Mouse (Mus musculus): ENCODE results near the gene Nat8f1. TPM values are rescaled to one million over a fixed set of nuclear protein-coding genes. Genes with fewer than 3 reads are reported as not detected.
"Not testable (repeated sequence)": the region's sequence is repeated elsewhere in the genome, so short reads cannot be mapped to it uniquely, and the experiment has no call there.

Gene Nat8f1
- not detected in 2 replicates for polyA plus RNA-seq (2012; ENCODE audit: insufficient read depth, insufficient read length, low replicate concordance, missing spikeins)

- TF ChIP-seq POLR2A (IDR thresholded peaks at IDR 0.05; ENCODE audit: insufficient read depth, low read depth, low read length) (peak; percentile 43; the same call in 1 of the 2 replicates), CTCF (IDR thresholded peaks at IDR 0.05; ENCODE audit: insufficient read depth, low read depth, low read length) (peak; percentile 77)
- peak within 1 kb of the TSS; percentile 73 for H3K4me3 ChIP-seq (ENCODE audit: insufficient read depth, low read depth, low read length)
- not testable (repeated sequence) for H3K4me1 ChIP-seq (ENCODE audit: control insufficient read depth, insufficient read depth, low read length)
- WGBS, result under 1% methylated on average over 61 of the region's 61 CpGs
- H3K27ac ChIP-seq (ENCODE audit: insufficient read depth, low read depth, low read length), result peak within 1 kb of the TSS; percentile 84
Observed at GRCm38 (mm10) chr6:85915539-85916513, at the start of gene Nat8f1. TSS of gene Nat8f1 (minus strand) at chr6:85915687.

- TF ChIP-seq CTCF (IDR thresholded peaks at IDR 0.05; ENCODE audit: insufficient read depth, low read depth, low read length) (0 out of 2 replicates have a peak, but pooled peaks have one; percentile 10), POLR2A (IDR thresholded peaks at IDR 0.05; ENCODE audit: insufficient read depth, low read depth, low read length) (peak; percentile 79)
- Histone ChIP-seq H3K27ac (ENCODE audit: insufficient read depth, low read depth, low read length) (peak within 1 kb of the TSS; percentile 94), H3K4me3 (ENCODE audit: insufficient read depth, low read depth, low read length) (peak within 1 kb of the TSS; percentile 89), H3K4me1 (ENCODE audit: control insufficient read depth, insufficient read depth, low read length) (no peaks in the 10 kb centered on the region)
- WGBS, result under 1% methylated on average over 70 of the region's 70 CpGs
Observed at GRCm38 (mm10) chr6:85961101-85962091, 45.9 kb upstream of the Nat8f1 start, which contains the start of gene Dusp11. TSS of gene Dusp11 (minus strand) at chr6:85961667.

GRCm38 (mm10) chr6:85957581-85957980 lies 42.1 kb upstream of the Nat8f1 start:
- 74% methylated on average over 3 of the region's 3 CpGs for WGBS

GRCm38 (mm10) chr6:85948549-85948948 lies 33.1 kb upstream of the Nat8f1 start:
- TF ChIP-seq POLR2A (IDR thresholded peaks at IDR 0.05; ENCODE audit: insufficient read depth, low read depth, low read length) (no peak), CTCF (IDR thresholded peaks at IDR 0.05; ENCODE audit: insufficient read depth, low read depth, low read length) (no peak)
- Histone ChIP-seq H3K27ac (ENCODE audit: insufficient read depth, low read depth, low read length) (no peak overlapping the region), H3K4me3 (ENCODE audit: insufficient read depth, low read depth, low read length) (no peak overlapping the region), H3K4me1 (ENCODE audit: control insufficient read depth, insufficient read depth, low read length) (0 out of 2 replicates have a peak, but pooled peaks cover 2% of the 10 kb centered on the region)
- 57% methylated on average over 6 of the region's 6 CpGs for WGBS

More at GRCm38 (mm10) chr6:85957581-85957980, 42.1 kb upstream of the Nat8f1 start:
- no peak for TF ChIP-seq POLR2A (IDR thresholded peaks at IDR 0.05; ENCODE audit: insufficient read depth, low read depth, low read length)
- TF ChIP-seq CTCF (IDR thresholded peaks at IDR 0.05; ENCODE audit: insufficient read depth, low read depth, low read length), result no peak
- Histone ChIP-seq H3K27ac (ENCODE audit: insufficient read depth, low read depth, low read length) (no peak overlapping the region), H3K4me3 (ENCODE audit: insufficient read depth, low read depth, low read length) (no peak overlapping the region), H3K4me1 (ENCODE audit: control insufficient read depth, insufficient read depth, low read length) (no peaks in the 10 kb centered on the region)

- H3K4me1 ChIP-seq (ENCODE audit: control insufficient read depth, insufficient read depth, low read length), result no peaks in the 10 kb centered on the region
- H3K27ac ChIP-seq (ENCODE audit: insufficient read depth, low read depth, low read length), result no peak overlapping the region
- TF ChIP-seq CTCF (IDR thresholded peaks at IDR 0.05; ENCODE audit: insufficient read depth, low read depth, low read length) (no peak), POLR2A (IDR thresholded peaks at IDR 0.05; ENCODE audit: insufficient read depth, low read depth, low read length) (no peak)
- WGBS, result 91% methylated on average over 3 of the region's 3 CpGs
- H3K4me3 ChIP-seq (ENCODE audit: insufficient read depth, low read depth, low read length), result no peak overlapping the region
Observed at GRCm38 (mm10) chr6:85942469-85942868, 27.0 kb upstream of the Nat8f1 start.

- Histone ChIP-seq H3K4me3 (ENCODE audit: insufficient read depth, low read depth, low read length) (no peak overlapping the region), H3K27ac (ENCODE audit: insufficient read depth, low read depth, low read length) (no peak overlapping the region), H3K4me1 (ENCODE audit: control insufficient read depth, insufficient read depth, low read length) (peaks cover 3% of the 10 kb centered on the region; the same call in 1 of the 2 replicates)
- TF ChIP-seq CTCF (IDR thresholded peaks at IDR 0.05; ENCODE audit: insufficient read depth, low read depth, low read length), result no peak
- TF ChIP-seq POLR2A (IDR thresholded peaks at IDR 0.05; ENCODE audit: insufficient read depth, low read depth, low read length), result no peak
- WGBS, result 89% methylated on average over 10 of the region's 10 CpGs
Observed at GRCm38 (mm10) chr6:85938701-85939100, 23.2 kb upstream of the Nat8f1 start.

- not testable (repeated sequence) for H3K4me1 ChIP-seq (ENCODE audit: control insufficient read depth, insufficient read depth, low read length); H3K27ac ChIP-seq (ENCODE audit: insufficient read depth, low read depth, low read length)
- 2% methylated on average over 50 of the region's 50 CpGs for WGBS
- H3K4me3 ChIP-seq (ENCODE audit: insufficient read depth, low read depth, low read length), result peak overlapping the region; percentile 64
- TF ChIP-seq POLR2A (IDR thresholded peaks at IDR 0.05; ENCODE audit: insufficient read depth, low read depth, low read length), result 0 out of 2 replicates have a peak, but pooled peaks have one; percentile 18
- peak; percentile 66; the same call in 1 of the 2 replicates for TF ChIP-seq CTCF (IDR thresholded peaks at IDR 0.05; ENCODE audit: insufficient read depth, low read depth, low read length)
Observed at GRCm38 (mm10) chr6:85936508-85937465, 21.3 kb upstream of the Nat8f1 start.

Measured in olfactory bulb, adult 2 months (tissue).